Mouse (Mus musculus) bone marrow, adult 2 months (tissue): Measurements from ENCODE around the gene Naga. TPM values are rescaled to one million over a fixed set of nuclear protein-coding genes. Genes with fewer than 3 reads are reported as not detected.

ENCODE experiments used
- H3K27ac ChIP-seq: fragments of 200-500 bp; 2 replicates; pipeline ENCODE4 v1.5.1; 2012; ENCODE audit warnings: low read depth, mild to moderate bottlenecking, control low read depth, inconsistent platforms, low read length; ENCODE audit not compliant: control insufficient read depth, poor library complexity, insufficient read depth
- H3K4me1 ChIP-seq: fragments of 200-500 bp; 2 replicates; pipeline ENCODE4 v1.6.1; 2011; ENCODE audit warnings: low read length; ENCODE audit not compliant: control insufficient read depth, insufficient read depth
- H3K4me3 ChIP-seq: fragments of 200-500 bp; replicated peaks from 2 replicates; pipeline ENCODE3; 2011; ENCODE audit warnings: mild to moderate bottlenecking, low read depth, low read length, control low read depth; ENCODE audit not compliant: control insufficient read depth
- CTCF ChIP-seq: fragments of 200-500 bp; IDR thresholded peaks from 2 replicates; pipeline ENCODE4 v1.5.1; 2011; ENCODE audit warnings: low read length, control low read depth; ENCODE audit not compliant: control insufficient read depth, insufficient read depth
- POLR2A ChIP-seq: fragments of 200-500 bp; IDR thresholded peaks from 2 replicates; pipeline ENCODE4 v1.6.1; 2011; ENCODE audit warnings: low read depth, mild to moderate bottlenecking, control low read depth, low read length, borderline replicate concordance; ENCODE audit not compliant: control insufficient read depth
- WGBS: fragments of 180-500 bp; shearing (Covaris S2); methylation state at CpG from one replicate; pipeline ENCODE4 v1.1.7; 2018; 5-methylcytosine and 5-hydroxymethylcytosine counted together
- polyA plus RNA-seq: library from polyadenylated mRNA; stranded (reverse); fragments of >200 nt; gene quantifications from 2 replicates; pipeline ENCODE4 v1.2.4, GENCODE M21; 2011; ENCODE audit warnings: low replicate concordance; ENCODE audit not compliant: missing spikeins, insufficient read depth, insufficient read length

The Naga gene
- 35.6 and 49.3 TPM in 2 replicates for polyA plus RNA-seq

DNA sequence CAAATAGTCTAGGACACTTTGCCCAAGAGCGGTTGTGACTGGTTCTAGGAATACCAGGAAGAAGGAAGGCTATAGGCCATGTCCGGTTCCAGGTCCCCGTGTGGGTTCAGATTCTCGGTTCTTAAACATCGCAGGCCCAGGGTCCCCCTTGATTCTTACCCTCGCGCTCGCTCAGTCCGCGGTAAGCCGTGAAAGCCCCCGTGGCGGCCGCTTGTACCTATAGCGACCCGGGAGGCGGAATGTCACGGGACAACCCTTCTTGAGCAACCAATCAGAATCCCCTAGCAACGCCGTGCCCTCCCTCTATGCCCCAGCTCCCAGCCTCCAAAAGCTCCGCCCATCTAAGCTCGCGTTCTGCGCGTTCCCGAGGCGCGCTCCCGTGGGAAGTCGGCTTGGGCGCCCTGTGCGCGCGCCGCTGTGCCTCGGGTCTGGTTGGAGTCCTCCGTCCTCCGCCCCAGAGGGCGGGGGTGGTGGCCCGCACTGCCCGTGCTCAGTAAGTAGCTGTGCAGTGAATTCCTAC lies at the start of gene Naga, which contains the start of the genes Pheta2 and Smdt1:
Gene Naga, minus strand, starts transcription at position 333 of the 520 bp plus-strand sequence.
Gene Pheta2, plus strand, starts transcription at position 350 of the 520 bp plus-strand sequence.
Gene Smdt1, plus strand, starts transcription at position 367 of the 520 bp plus-strand sequence.
- peak within 1 kb of the TSS; percentile 73 for H3K27ac ChIP-seq
- peak within 1 kb of the TSS; percentile 71 for H3K4me3 ChIP-seq
- WGBS, result under 1% methylated on average over 41 of the region's 41 CpGs
- peaks cover 5% of the 10 kb centered on the region; the same call in 1 of the 2 replicates for H3K4me1 ChIP-seq
- TF ChIP-seq CTCF (no peak), POLR2A (peak; percentile 55; the same call in 1 of the 2 replicates)

DNA sequence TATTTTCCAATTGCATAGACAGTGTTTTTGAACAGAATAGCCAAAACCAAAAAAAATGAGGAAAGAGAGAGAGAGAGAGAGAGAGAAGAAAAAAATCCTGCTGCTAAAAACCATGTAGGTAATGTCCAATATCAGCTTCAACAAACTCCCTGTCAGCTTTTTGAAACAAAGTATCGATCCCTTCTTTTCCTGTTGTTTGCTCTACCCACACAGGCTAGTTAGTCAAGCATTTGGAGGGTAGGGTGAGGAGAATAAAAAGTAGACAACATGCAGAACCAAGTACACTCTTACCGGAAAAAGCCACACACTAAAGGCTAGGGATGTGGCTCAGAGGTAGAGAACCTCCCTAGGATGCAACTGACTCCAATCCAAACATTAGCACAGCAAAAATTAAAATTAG lies 47.0 kb upstream of the Naga start:
- H3K4me1 ChIP-seq, result no peaks in the 10 kb centered on the region; the same call in 1 of the 2 replicates
- WGBS, result 76% methylated on average over 2 of the region's 2 CpGs
- H3K27ac ChIP-seq, result no peak overlapping the region
- TF ChIP-seq CTCF (no peak), POLR2A (no peak)
- no peak overlapping the region for H3K4me3 ChIP-seq

DNA sequence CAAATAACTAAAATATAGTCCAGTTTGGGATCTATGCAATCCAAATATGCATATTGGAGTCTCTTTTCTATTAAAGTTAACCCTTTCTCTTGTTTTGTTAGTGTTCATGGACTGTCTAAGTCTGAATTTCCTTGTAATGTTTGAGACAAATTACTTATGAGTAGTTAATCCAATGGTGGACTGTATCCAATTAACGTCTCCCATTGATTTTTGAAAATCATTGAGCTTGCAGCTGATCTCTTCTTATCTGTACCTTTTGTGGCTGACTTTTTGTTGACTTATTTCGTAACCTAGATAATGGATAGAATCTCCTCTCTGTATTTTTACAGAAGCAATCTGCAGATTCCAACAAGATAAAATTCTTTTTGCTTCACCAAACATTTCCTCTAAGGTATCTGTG lies 43.7 kb upstream of the Naga start:
- Histone ChIP-seq H3K4me1 (no peaks in the 10 kb centered on the region; the same call in 1 of the 2 replicates), H3K27ac (no peak overlapping the region), H3K4me3 (no peak overlapping the region)
- TF ChIP-seq POLR2A (no peak), CTCF (no peak)
- WGBS, result 79% methylated on average over 2 of the region's 2 CpGs

DNA sequence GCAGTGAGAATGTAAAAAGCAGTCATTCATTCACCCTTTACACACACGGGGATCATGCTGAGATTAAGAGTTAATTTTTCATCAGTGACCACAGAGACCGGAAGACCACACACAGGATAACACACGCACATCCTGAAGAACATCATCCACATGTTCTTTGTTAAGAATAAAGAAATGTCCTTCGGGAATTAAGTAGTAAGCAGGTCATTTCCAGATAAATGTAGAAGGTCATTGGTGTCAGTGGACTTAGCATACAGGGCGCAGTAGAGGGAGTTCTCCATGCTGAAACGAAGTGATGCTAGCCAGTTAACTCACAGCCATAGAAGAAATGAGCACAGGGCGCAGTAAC lies 42.0 kb upstream of the Naga start:
- no peak for TF ChIP-seq CTCF
- no peak for TF ChIP-seq POLR2A
- no peak overlapping the region for H3K4me3 ChIP-seq
- no peaks in the 10 kb centered on the region; the same call in 1 of the 2 replicates for H3K4me1 ChIP-seq
- 49% methylated on average over 7 of the region's 7 CpGs for WGBS
- H3K27ac ChIP-seq, result no peak overlapping the region; the same call in 1 of the 2 replicates

DNA sequence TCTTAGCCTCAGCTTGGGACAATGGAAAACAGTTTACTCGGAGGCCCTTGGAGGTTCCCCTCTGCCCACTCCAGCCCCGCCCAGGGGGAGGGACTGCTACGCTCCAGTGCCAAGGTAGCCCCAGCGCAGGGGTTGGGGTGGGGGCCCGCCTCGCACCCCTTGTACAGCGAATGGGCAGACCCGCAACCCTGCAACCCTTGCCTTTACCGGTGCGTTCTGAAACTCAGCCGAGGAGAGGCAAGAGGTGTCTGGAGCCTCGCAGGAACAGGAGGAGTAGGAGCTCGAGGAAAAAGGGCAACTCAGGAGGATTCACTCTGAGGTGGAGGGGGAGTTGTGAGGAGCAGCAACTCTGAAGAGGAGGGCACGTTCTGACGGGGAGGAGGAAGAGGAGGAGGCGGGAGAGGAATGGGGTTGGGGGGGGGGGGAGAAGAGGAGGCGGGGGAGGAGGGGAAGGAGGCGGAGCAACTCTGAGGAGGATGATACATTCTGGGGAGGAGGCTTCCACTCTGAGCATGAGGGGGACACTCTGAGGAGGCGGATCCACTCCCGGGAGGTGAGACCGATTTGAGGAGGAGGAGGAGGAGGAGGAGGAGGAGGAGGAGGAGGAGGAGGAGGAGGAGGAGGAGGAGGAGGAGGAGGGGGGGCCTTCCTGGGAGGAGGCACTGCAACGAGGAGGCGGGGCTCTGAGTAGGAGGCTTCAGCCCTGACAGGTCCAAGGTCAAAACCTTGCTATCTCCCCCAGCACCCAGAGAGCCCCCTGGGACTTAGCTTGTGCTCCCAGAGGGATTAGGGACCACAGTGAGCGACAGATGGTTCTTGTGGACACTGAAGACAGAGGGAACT lies 41.4 kb upstream of the Naga start, which contains the start of gene Cyp2d22:
Gene Cyp2d22, minus strand, starts transcription at position 390 of the 843 bp plus-strand sequence.
- H3K27ac ChIP-seq, result peak within 1 kb of the TSS; percentile 72; the same call in 1 of the 2 replicates
- TF ChIP-seq CTCF (no peak), POLR2A (no peak)
- H3K4me3 ChIP-seq, result peak within 1 kb of the TSS; percentile 67
- no peaks in the 10 kb centered on the region; the same call in 1 of the 2 replicates for H3K4me1 ChIP-seq
- 5% methylated on average over 18 of the region's 24 CpGs for WGBS

DNA sequence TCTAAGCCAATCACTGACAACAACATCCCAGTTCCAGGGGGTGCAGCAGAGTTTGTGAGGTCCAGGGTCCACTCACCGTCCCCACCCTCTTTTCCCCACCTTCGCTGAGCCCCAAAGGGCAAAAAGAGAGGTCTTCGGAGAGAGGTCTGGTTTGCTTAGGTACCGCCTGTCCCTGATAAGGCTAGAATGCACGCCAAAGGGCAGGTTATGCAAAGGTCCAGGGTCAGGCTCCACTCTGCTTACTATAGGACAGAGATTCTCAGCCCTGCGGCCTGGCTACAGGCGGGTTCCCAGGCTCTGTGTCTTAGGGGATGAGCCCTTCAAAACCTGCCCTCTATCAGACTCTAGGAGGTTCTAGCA lies 40.8 kb upstream of the Naga start:
- no peak overlapping the region for H3K4me3 ChIP-seq
- TF ChIP-seq POLR2A (no peak), CTCF (no peak)
- WGBS, result 36% methylated on average over 7 of the region's 7 CpGs
- no peaks in the 10 kb centered on the region; the same call in 1 of the 2 replicates for H3K4me1 ChIP-seq
- peak overlapping the region; percentile 72; the same call in 1 of the 2 replicates for H3K27ac ChIP-seq

DNA sequence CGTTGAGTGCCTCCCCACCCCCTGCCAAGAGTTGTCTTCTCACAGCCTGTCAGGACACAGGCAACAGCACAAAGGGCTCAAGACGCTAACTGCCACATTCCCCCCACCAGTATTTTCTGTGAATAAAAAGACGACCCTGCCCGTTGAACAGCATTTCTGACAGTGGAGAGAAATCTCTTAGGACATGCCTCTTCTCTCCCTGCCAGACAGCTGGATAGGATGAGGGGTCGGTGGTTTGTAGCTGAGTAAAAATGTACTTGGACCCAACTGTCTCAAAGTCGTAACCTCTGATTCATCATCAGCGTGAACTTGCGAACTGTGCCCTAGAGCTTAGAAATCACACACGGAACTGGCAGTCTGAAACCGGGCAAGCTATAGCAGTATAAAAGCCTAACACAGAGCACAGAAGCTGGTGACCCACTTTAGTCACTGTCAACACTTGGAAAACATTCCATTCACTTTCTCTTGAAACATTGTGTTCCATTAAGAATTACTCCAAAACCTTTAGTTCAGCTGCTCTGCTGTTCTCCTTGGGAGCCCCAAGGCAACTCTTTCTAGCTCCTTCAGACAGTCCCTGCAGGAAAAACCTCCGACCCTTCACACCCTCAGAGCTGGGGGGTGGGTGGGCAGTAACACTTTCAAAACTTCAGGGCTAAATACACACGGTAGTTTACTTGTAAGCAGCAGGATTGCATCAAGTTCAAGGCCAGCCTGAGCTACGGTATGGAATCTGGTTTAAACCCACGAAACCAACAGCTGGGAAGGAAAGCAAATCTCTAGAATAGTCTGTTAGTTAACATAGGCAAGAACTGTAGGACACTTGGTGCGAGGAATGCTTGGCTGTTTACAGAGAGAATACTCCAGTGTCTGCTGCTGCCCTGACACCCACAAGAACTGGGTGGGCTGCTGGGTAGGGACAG lies 39.8 kb upstream of the Naga start:
- H3K4me1 ChIP-seq, result no peaks in the 10 kb centered on the region; the same call in 1 of the 2 replicates
- TF ChIP-seq POLR2A (no peak), CTCF (no peak)
- H3K27ac ChIP-seq, result no peak overlapping the region
- 70% methylated on average over 15 of the region's 15 CpGs for WGBS
- no peak overlapping the region for H3K4me3 ChIP-seq

DNA sequence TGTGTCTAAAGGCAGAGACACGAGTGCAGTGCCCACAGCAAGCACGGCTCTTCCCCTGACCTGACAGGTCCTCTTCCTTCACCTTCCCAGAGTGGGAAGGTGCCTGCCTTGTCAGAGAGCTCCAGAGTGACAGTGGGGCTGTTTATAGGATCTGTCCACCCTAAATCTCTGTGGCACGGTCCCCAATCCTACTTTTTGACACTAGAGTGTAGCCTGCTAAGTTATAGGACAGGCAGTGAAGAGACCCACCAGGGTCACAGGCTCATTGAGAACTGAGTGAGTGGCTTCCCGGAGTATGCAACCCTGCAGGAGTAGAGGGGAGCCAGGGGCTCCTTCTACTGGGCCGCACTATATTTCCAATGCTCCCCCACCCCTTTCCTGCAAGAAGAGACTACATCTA lies 39.0 kb upstream of the Naga start:
- no peak overlapping the region for H3K27ac ChIP-seq
- no peaks in the 10 kb centered on the region; the same call in 1 of the 2 replicates for H3K4me1 ChIP-seq
- H3K4me3 ChIP-seq, result no peak overlapping the region
- TF ChIP-seq POLR2A, result no peak
- no peak for TF ChIP-seq CTCF
- WGBS, result 74% methylated on average over 5 of the region's 5 CpGs
